Mouse (Mus musculus): ENCODE results near the gene Lmf1.
A peak's percentile ranks its signal among the peaks of the same experiment; 100 is the strongest.

Gene Lmf1

DNA sequence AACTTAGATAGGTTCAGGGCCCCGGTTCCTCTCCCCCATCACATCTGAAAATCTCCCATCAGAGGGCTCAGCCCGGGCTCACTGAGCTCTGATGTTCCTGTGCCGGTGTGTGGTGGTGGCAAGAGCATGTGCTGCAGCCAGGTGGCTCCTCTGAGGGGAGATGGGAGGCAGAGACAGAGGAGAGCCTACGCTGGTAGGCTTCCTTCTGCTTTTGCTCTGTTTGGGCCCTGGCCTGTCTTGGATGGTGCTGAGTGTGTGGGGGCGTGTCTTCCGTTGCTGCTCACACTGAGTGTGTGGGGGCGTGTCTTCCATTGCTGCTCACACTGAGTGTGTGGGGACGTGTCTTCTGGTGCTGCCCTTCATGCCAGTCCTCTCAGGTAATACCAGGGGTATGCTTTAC lies 23.5 kb downstream of the Lmf1 start:
- DNase-seq (ENCODE audit: extremely low spot score, low spot score): no peak

DNA sequence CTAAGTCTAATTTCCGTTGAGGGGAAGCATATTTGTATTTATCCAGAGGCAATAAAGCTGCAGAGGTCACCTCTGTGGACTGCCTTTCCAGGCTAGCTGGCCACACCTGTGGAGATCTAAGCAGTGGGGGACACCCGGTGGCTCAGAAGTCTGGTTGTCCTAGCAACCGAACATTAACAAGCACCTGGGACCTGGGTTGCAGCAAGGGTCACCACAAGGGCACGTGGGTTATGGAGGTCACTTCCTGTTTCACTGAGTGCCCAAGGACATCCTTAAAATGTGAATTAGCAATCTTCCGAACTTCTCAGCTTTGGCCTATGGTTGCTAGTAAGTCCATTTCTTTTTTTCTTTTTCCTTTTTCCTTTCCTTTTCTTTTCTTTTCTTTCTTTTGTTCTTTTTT lies 25.3 kb downstream of the Lmf1 start:
- no peak for DNase-seq (ENCODE audit: extremely low spot score, low spot score)

DNA sequence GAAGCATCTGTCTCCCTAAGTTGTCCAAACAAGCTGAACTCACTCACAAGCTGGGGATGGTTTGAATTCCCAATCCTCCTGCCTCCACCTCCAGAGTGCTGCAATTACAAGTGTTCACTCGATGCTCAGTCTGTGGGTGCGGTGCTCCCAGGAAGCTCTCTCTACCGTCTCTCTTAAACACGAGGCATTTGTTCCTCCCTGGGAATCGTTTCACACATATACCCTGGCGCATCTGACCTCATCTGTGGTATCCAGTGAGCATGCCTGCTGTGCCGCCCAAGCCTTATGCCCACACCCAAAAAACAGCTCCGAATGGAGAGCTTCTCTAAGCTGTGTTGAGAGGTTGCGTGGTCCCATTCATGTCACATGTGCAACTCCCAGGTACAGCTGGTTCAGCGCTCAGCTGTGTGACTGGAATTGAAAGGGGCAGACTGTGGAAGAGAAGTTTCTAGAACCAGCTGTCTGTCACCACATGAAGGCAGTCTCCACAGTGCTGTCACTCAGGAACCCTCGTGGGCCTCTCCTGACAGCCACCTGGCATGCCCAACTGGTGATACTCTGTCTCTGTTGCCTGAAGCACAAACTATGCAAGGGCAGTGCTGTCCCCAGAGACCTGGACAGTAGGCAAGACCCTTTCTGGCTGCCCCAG lies 29.4 kb downstream of the Lmf1 start:
- no peak for DNase-seq (ENCODE audit: extremely low spot score, low spot score)

DNA sequence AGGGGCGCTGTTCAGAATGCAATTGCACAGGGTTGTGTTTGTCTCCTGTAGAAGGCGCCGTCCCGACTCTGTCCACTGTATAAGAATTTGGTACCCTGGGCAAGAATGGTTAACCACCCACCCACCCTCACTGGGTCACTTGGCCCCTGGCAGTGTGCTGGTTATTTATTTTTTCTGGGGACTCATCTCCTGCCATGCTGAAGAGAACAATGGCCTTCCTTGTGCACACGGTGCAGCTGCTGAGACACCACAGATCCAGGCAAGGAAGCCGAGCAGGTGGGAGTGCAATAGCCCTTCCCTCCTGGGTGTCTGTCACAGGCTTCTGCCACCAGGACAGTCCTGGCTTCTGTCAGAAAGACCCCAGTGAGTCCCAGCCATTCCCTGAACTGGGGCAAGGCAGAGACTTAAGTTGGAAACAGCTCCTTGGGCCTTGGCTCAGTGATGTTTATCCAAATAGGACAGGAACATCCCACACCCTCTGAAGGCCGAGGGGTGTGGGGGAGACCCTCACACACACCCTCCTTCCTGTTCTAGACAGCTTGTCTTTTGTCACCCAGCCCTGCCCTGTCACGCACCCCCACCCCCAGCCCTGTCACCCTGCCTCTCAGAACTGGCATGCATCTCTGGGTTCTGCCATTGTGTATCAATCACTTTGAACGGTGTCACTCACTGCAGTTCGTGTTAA lies 30.1 kb downstream of the Lmf1 start:
- DNase-seq (ENCODE audit: extremely low spot score, low spot score): no peak

DNA sequence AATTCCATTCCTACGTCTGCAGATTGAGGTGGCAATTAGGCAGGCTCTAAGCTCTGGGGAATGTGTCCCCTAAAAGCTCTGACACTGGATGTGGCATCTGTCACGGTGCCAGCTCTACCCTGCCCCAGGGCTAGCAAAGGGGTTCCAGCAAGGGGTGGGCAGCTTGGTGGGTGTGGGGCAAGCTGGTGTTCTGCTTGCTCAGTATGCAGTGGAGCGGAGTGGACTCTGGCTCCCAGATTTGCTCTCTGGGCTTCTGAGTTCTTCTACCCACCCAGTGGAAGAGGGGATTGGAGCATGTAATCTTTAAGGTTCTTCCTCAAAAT lies 30.6 kb downstream of the Lmf1 start:
- no peak for DNase-seq (ENCODE audit: extremely low spot score, low spot score)

DNA sequence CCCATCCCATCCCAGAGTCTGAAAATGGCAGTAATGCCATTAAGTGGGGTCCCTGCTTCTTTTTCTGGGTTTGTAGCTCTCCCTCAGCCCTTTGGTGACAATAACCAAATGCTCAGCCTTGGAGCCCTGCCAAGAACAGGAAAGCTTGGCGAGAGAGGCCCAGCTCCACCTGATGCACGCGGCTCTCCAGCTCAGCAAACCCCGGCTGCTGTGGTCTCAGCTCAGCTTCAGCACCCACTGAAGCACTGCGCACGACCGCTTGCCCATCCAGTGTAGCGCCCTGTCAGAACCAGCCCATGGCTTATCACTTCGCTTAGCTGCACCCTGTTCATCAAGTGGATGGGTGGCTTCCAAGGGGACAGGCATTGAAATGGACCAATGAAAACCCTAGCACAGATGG lies 31.3 kb downstream of the Lmf1 start:
- DNase-seq (ENCODE audit: extremely low spot score, low spot score): no peak

DNA sequence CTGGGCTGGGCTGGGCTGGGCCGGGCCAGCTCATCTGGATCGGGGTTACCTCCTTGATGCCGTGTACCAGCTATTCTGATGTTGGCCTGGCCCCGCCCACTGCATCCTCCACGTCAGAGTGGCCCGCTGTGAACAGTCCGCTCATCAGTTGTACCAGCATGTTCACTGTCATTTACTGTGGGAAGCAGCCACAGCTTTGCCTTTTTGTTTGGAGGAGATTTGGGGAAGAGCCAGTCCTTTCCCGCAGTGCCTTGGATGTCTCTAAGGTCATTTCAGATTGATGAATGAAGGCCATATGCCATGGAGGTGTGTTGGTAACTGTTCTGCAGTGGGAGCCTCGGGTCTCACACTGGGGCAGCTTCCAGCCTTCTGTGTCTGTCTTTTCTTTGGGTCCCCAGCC lies 33.7 kb downstream of the Lmf1 start:
- DNase-seq (ENCODE audit: extremely low spot score, low spot score): no peak

DNA sequence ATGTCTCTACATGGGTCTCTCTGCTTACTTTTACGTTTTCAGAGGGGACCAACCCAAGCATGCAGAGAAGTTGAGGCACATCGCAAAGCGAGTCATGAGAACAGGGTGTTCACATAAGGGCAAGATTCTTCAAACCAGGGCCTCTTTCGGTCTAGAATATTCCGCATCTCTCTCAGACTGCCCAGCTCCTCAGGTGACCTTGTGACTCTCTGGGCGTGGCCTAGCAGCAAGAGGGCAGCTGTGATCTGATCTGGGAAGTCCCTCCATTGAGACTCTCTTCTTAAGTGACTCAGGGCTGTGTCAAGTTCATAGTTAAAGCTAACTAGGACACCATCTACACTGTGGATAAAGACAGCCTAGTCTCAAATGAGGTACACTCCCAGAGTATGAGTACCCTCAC lies 34.4 kb downstream of the Lmf1 start:
- DNase-seq (ENCODE audit: extremely low spot score, low spot score): no peak

DNA sequence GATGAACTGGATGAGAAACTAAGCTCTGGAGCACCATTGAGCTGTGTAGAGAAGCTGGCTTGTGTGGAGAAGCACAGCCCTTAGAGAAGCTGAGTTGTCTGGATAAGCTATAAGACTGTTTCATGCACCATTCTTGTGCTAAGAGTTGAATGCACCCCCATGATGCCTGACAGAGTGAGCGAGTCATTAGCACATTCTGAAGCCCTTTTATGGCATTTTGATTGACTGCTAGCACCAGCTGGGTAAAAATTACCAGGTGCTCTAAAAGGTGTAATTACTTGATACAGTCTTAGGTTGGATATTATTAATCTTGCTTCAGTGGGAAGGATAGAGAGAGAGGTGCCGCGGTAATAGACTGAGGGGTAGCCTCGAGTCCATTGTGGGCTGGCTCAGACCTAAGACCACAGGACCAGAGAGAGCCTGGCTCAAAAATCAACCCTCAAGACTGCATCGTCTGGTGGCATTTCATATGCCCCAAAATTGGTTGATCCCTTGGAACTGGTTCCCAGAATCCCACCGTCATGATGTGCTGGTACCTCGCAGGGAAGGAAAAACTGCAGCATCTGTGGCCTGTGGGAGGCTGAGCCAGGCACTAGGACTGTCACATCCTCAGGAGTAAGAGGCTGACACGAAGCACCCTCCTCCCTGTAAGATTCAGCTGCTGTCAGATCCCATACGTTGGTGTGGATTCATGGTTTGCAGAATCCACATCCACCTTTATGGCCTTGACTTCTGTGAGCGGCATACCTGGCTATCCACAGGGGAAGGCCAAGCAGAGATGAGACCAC lies 36.0 kb downstream of the Lmf1 start:
- DNase-seq (ENCODE audit: extremely low spot score, low spot score): no peak

DNA sequence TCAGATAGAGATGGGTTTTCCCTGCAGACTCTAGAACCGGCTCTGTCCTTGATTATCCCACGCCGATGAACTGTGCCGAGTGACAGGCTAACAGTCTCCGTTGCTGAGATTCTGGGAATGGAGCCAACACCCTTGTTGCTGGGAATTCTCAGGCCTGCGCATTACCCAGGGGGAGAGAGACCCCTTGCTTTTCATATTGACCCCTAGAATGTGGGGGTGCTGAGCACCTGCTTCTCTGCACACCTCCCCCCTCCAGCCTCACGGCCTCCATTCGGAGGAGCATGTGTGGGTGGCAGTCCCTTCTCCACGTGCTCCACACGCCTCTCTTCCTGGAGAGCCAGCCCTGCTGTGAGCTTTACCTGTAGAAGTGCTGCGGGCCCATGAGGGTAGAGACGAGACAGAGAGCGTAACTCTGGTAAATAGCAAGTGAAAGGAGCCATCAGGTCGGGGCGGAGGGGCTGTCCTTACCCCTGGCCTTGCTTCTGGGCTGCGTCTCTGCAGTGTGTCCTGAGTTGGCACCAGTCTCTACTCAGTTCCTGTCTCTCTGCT lies 39.7 kb downstream of the Lmf1 start:
- DNase-seq (ENCODE audit: extremely low spot score, low spot score): no peak

DNA sequence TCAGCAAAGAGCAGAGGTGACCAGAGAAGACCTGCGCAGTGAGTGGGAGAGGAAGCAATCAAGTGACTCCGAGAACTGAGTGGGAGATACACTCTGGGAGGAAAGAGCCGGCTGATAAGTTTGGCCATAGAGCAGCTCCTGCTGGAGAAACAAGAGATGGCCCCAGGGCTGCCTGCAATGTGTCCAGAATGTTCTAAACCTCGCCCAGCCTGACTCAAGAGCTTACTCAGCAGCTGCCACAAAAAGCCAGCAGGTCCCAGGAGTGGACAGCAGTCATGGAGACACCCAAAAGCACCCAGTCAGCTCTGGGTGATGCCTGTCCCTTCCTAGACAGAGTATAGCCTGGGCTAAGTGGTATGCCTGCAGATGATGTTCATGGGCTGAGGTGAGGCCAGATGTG lies 44.6 kb downstream of the Lmf1 start:
- no peak for DNase-seq (ENCODE audit: extremely low spot score, low spot score)

DNA sequence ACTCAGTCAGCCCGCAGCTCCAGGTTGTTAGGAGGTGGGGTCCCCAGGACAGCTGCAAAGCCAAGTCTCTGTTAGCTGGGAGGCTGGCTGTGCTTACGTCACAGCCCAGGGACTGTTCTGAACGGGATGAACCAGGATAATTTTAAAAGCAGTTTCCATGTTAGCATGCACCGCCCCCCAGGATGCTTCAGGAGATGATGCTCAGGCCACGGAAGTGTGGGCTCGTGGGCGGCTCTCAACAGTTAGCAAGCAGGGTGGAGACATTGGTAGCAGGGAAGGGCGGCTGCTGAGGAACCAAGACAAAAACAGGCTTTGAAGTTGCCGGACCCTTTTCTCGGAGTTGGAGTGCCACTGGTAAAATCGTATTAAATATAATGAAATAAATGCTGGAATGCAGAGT lies 45.0 kb downstream of the Lmf1 start:
- DNase-seq (ENCODE audit: extremely low spot score, low spot score): no peak

DNA sequence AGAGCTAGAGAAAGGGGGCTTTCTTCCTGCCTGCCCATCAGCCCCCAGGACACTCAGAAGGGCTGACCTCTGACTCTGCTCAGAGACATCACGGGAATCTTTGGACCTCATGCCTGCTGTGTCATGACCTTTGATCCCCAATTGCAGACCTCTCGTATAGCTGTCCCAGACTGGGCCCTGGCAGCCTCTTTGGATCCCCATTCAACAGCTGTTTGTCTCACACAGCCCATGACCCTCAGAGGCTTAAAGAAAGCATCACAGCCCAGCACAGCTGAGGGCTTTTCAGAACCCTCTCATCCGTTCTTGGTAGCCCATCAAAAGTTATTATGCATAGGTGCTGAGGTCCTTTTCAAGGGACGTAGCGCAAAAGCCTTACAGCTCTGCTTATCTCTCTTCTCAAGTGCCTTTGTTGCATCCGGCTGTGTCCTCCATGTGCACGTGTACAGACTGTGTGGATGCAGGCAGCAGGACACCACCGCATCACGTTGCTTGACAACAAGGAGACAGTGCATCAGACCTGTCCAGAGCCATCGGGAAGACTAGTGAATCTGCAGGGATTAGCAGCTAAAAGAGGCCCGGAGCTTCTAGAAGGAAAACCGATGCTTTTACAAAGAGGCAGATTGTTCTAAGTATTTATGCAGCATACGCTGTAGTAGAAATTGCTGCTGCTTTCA lies 45.7 kb downstream of the Lmf1 start:
- DNase-seq (ENCODE audit: extremely low spot score, low spot score): no peak

DNA sequence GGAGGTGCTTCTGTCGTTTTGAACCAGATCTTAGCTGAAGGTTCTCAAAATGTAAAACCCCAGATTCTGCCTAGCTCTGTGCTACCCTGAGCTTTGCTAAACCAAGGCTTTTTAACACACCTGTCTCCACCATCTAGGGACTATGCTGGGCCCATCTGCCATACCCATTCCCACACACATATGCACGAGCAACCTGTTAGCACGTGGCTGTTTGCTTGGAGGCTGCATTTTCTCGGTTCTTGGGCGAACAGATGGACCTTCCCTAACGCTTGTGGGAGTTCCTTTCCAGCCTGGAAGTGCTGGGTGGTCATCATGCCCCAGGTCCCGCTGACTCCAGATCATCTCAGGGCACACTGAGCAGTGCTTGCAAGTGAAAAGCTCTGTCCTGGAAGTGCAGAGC lies 46.4 kb downstream of the Lmf1 start:
- DNase-seq (ENCODE audit: extremely low spot score, low spot score): no peak

DNA sequence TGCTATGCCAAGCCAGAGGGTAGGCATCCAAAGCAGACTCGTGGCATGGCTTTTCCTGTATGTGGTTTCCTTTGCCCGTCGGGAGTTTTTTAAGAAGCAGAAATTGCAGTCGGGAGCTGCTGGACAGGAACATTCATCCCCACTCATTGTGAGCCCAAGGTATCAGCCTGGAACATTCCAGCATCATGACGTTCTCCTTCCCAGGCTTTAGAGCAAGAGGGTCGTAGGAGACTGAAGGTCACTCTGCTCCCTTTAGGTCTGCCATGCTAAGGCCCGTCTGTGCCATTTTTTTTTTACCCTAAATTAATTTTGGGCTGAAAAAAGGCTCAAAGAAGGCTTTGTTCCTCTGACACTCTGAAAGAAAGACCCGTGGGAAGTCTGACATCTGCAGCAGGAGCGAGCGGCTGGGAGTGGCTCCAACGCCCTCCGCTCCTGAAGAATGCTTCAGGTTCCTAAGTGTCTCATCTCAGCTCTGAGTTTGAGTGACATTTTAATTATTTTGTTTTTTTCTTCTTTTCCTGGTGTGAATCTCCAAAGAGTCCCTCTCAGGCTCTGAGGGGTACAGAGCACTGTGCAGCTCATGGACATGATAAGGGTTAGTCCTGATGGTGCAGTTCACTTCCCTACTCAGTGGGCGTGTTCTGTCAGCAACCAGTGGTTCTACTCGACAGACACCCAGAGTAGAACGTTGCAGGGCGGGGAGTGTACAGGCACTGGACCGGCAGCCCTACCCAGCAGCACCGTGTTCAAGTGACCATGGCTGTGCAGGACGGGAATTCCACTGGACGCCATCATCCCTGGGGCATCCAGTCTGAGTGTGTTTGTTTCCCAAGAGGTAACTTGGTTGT lies 47.5 kb downstream of the Lmf1 start:
- no peak for DNase-seq (ENCODE audit: extremely low spot score, low spot score)

DNA sequence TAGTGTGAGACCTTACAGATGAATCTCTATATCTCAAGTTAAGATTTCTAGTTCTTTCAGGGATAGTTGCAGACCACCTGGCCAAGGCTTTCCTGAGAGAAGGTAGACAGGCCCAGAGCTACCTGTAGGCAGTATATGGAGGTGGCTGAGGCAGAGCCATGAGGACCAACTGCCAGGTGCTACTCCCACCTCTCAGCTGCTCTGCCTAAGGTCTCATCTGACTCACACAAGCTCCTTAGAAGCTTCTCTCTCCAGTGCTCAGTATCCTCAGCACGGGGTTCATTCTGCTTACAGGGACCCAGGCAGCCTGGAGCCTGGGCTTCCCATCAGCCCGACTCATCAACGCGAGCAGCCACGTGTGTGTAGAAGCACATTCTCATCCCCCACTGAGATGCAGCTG lies 51.4 kb downstream of the Lmf1 start:
- DNase-seq (ENCODE audit: extremely low spot score, low spot score): no peak

DNA sequence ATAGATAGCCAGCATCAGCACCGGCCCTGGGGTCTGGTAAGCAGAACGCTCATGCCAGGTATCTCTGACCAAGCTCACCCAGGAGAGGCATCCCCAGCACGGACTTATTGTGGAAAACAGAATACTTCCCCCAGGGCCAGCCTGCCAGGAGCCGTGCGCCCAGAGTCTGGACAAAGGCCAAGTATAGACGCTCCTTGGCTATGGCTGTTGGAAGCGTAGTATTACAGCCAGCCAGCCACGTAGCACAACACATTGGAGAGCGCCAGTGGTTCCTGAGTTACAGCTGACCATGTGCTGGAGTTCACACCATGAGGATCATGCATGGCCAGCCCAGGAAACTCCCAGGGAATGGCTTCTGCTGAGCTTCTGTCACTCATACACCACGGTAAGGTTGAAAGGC lies 55.2 kb downstream of the Lmf1 start:
- DNase-seq (ENCODE audit: extremely low spot score, low spot score): no peak

DNA sequence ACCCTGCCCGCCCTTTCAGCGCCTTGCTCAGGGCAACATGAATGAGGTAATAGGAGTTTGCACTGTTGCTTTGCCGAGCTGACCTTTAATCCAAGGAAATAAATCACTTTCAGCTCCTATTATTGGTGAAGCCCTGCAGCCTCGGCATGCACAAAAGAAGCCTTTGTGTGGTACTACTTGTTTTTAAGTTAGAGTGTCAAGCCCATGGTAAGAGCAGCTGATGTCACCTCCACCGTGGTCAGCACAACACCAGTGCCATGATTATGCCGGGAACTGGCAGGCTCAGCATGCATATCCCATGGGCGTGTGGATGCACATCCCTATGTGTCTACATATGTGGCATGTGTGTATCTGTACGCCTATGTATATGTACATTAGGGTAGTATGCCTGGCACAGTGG lies 56.5 kb downstream of the Lmf1 start:
- peak; percentile 60 for DNase-seq (ENCODE audit: extremely low spot score, low spot score)

DNA sequence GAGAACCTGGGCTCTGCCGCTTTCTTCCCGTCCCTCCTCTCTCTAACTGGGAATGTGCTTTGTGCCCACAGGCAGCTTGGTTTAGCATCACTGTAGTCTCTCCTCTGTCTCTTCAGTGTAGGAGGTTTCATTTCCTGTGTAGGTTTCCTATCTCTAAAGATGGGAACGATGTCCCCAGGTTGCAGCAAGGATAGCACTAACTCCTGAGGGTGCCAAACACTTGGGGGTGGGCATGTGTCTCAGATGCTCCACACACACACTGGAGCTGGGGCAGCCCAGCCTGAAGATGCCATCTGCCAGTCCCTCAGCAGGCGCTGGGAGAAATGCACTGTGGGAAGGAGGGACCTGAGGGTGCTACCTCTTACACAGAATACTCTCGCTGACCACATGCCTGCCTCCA lies 56.9 kb downstream of the Lmf1 start:
- no peak for DNase-seq (ENCODE audit: extremely low spot score, low spot score)

DNA sequence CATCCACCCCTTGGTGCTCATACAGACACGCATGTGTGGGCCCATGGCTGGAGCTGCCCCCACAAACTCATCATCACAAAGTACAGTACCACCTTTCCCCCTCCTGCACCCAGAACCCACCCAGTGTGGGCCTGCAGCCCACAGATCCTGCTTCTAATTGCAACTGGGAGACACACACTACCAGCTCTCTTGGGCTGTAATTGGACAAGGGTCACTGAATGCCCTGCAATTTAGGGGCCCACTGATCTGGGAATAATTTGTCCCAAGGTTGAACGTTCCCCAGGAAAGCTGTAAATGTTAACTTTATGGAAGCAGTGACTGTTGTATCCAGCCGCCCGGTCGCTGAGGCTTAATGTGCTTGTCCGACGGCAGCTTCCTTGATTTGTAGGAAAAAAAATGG lies 59.1 kb downstream of the Lmf1 start:
- DNase-seq (ENCODE audit: extremely low spot score, low spot score): no peak

DNA sequence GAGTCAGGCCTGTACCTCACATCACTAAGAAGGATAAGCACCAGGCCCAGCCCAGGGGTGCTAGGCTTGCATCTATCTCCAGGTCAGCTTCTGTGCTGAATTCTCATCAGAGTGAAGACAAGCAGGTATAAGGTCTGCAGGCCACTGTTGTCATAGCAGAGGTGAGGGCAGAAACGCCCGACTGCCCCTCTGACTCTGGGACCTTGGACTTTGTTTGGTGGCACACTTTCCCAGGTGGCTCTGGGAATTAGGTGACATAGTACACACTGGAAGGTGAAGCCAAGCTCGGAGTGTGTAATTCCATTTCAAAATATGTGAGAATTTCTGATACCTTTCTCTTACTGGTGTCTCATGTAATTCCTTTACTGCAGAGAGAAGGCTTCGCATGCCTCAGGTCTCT lies 59.6 kb downstream of the Lmf1 start:
- no peak for DNase-seq (ENCODE audit: extremely low spot score, low spot score)

Measured in neural tube, embryonic 10.5 days (tissue).